ENCODE assay signal across 19 mouse cellular contexts in genomic region chr19:42986315-42986701, GRCm38 (mm10).
DNase-seq lines count a peak whose midpoint lies in the region; ATAC-seq lines count a peak whose summit lies in the region.
"Had no signal": no experiment of that assay in that cellular context is flagged by ENCODE, and none has a peak within 500 bp of the region (broad histone marks: within the 10 kb centered on the region; RNA-seq: fewer than 3 reads in every experiment).

No protein-coding gene starts in this region.

- no peak overlapping the region for H3K9ac ChIP-seq in heart, embryonic 15.5 days
- no peak overlapping the region for H3K9ac ChIP-seq in liver, embryonic 16.5 days (ENCODE audit: low read depth, low read length)
- no peak overlapping the region for H3K9ac ChIP-seq in liver, embryonic 11.5 days (ENCODE audit: low read depth, low read length)
- H3K9ac ChIP-seq: liver, embryonic 14.5 days had no signal

- no peak overlapping the region for H3K4me2 ChIP-seq in heart, embryonic 15.5 days
- H3K4me2 ChIP-seq in liver, embryonic 16.5 days (ENCODE audit: low read depth, low read length), result no peak overlapping the region
- H3K4me2 ChIP-seq in liver, embryonic 11.5 days, result no peak overlapping the region

- no peak overlapping the region for H3K4me3 ChIP-seq in heart, embryonic 15.5 days
- H3K4me3 ChIP-seq in liver, embryonic 16.5 days (ENCODE audit: low read depth, low read length), result no peak overlapping the region
- no peak overlapping the region for H3K4me3 ChIP-seq in liver, embryonic 11.5 days (ENCODE audit: low read depth, low read length)
- H3K4me3 ChIP-seq: gastrocnemius, adult 2 months; midbrain, embryonic 10.5 days had no signal

- H3K27ac ChIP-seq in heart, embryonic 15.5 days, result peak overlapping the region; percentile 47
- no peak overlapping the region for H3K27ac ChIP-seq in liver, embryonic 16.5 days (ENCODE audit: low read length)
- no peak overlapping the region for H3K27ac ChIP-seq in liver, embryonic 11.5 days (ENCODE audit: low read depth, low read length)
- H3K27ac ChIP-seq: gastrocnemius, adult 2 months; liver, embryonic 14.5 days; midbrain, embryonic 10.5 days had no signal

- DNase-seq in heart, adult 9 months (ENCODE audit: low spot score in 2 of 2), result no peak
- no peak for DNase-seq in liver, embryonic 11.5 days (ENCODE audit: low spot score)
- DNase-seq in lung, postnatal 10 days, result peak; percentile 7
- no peak for DNase-seq in right cerebral cortex, postnatal 25 days
- DNase-seq: adrenal gland, postnatal 14 days; B cell, adult 2 months; cerebellum, adult 8-10 months; gastrocnemius, adult 2 months; kidney, postnatal 14 days; left cerebral cortex, postnatal 4 days; right cerebral cortex, adult 18-20 months; thymus, postnatal 14 days had no signal

- H3K27me3 ChIP-seq in heart, embryonic 15.5 days, result no peaks in the 10 kb centered on the region
- no peaks in the 10 kb centered on the region for H3K27me3 ChIP-seq in liver, embryonic 16.5 days (ENCODE audit: control insufficient read depth, insufficient read depth, low read depth, low read length)
- no peaks in the 10 kb centered on the region for H3K27me3 ChIP-seq in liver, embryonic 11.5 days (replicated peaks; ENCODE audit: control insufficient read depth, insufficient read depth, low read length)

- no peak for ATAC-seq in heart, embryonic 15.5 days (replicated peaks; ENCODE audit: insufficient number of reproducible peaks, insufficient read depth, low FRiP score, low read depth)
- 0 out of 2 replicates have a peak, but pooled peaks have one; percentile 19 for ATAC-seq in liver, embryonic 16.5 days (ENCODE audit: low read depth)
- ATAC-seq in liver, embryonic 11.5 days (replicated peaks; ENCODE audit: low FRiP score), result no peak
- peak; percentile 76; the same call in 1 of the 2 replicates for ATAC-seq in common myeloid progenitor, adult 5-6 weeks (replicated peaks; ENCODE audit: low read depth, poor library complexity, severe bottlenecking)
- no peak for ATAC-seq in erythroid progenitor cell, adult 5-6 weeks (replicated peaks; ENCODE audit: low FRiP score, poor library complexity, severe bottlenecking)
- ATAC-seq: forebrain, embryonic 16.5 days had no signal

- H3K36me3 ChIP-seq in heart, embryonic 15.5 days, result no peaks in the 10 kb centered on the region
- H3K36me3 ChIP-seq in liver, embryonic 16.5 days (ENCODE audit: control insufficient read depth, insufficient read depth), result no peaks in the 10 kb centered on the region
- no peaks in the 10 kb centered on the region for H3K36me3 ChIP-seq in liver, embryonic 11.5 days (ENCODE audit: control insufficient read depth, insufficient read depth, low read length)
- H3K36me3 ChIP-seq: midbrain, embryonic 10.5 days had no signal

- WGBS in heart, embryonic 15.5 days, result 38% methylated on average over 1 of the region's 1 CpGs
- WGBS in liver, embryonic 16.5 days (ENCODE audit: insufficient replicate concordance), result 7% methylated on average over 1 of the region's 1 CpGs
- whole genome bisulfite sequencing in liver, embryonic 11.5 days, result 16% methylated on average over 1 of the region's 1 CpGs

- H3K4me1 ChIP-seq in heart, embryonic 15.5 days (replicated peaks), result peaks cover 3% of the 10 kb centered on the region; the same call in 1 of the 2 replicates
- no peaks in the 10 kb centered on the region for H3K4me1 ChIP-seq in liver, embryonic 16.5 days (ENCODE audit: control insufficient read depth, low read depth, low read length)
- H3K4me1 ChIP-seq in liver, embryonic 11.5 days (replicated peaks; ENCODE audit: control insufficient read depth, insufficient read depth, low read length), result 0 out of 2 replicates have a peak, but pooled peaks cover 3% of the 10 kb centered on the region
- H3K4me1 ChIP-seq: midbrain, embryonic 10.5 days had no signal

- H3K9me3 ChIP-seq in heart, embryonic 15.5 days (replicated peaks), result no peaks in the 10 kb centered on the region
- H3K9me3 ChIP-seq in liver, embryonic 16.5 days (replicated peaks; ENCODE audit: control insufficient read depth, low read length), result no peaks in the 10 kb centered on the region
- no peaks in the 10 kb centered on the region for H3K9me3 ChIP-seq in liver, embryonic 11.5 days (ENCODE audit: control insufficient read depth, low read length)
- H3K9me3 ChIP-seq: midbrain, embryonic 10.5 days had no signal

Comparison
In these comparisons a context has a peak if more than half of its experiments do, and no peak if none do; other contexts are left out.
1. ATAC-seq: peak in liver, embryonic 16.5 days (single experiment) and common myeloid progenitor, adult 5-6 weeks (single experiment); none in heart, embryonic 15.5 days (single experiment), liver, embryonic 11.5 days (single experiment) and erythroid progenitor cell, adult 5-6 weeks (single experiment).